16 mouse cellular contexts compared by ENCODE assay signal in genomic region chr11:116998935-116999334, GRCm38 (mm10).
DNase-seq lines count a peak whose midpoint lies in the region; ATAC-seq and TF ChIP-seq lines count a peak whose summit lies in the region.
"Had no signal": no experiment of that assay in that cellular context is flagged by ENCODE, and none has a peak within 500 bp of the region (broad histone marks: within the 10 kb centered on the region; RNA-seq: fewer than 3 reads in every experiment).

No protein-coding gene starts in this region.

- no peaks in the 10 kb centered on the region for H3K4me1 ChIP-seq in intestine, postnatal 0 days (replicated peaks; ENCODE audit: control insufficient read depth, insufficient read depth, low read length)
- no peaks in the 10 kb centered on the region for H3K4me1 ChIP-seq in intestine, embryonic 16.5 days (ENCODE audit: control insufficient read depth, insufficient read depth, low read length)
- peaks cover 12% of the 10 kb centered on the region for H3K4me1 ChIP-seq in testis, adult 2 months (ENCODE audit: control insufficient read depth, insufficient read depth, low read length)
- no peaks in the 10 kb centered on the region for H3K4me1 ChIP-seq in stomach, postnatal 0 days (replicated peaks; ENCODE audit: control insufficient read depth, insufficient read depth)

- TF ChIP-seq POLR2A in testis, adult 2 months (IDR thresholded peaks at IDR 0.05; ENCODE audit: control insufficient read depth, low read depth, low read length) = no peak

- H3K36me3 ChIP-seq in intestine, postnatal 0 days (ENCODE audit: control insufficient read depth, insufficient read depth) = no peaks in the 10 kb centered on the region
- no peaks in the 10 kb centered on the region for H3K36me3 ChIP-seq in intestine, embryonic 16.5 days (ENCODE audit: control insufficient read depth, insufficient read depth, low read length)
- H3K36me3 ChIP-seq in testis, adult 2 months (ENCODE audit: control insufficient read depth, insufficient read depth, low read length) = no peaks in the 10 kb centered on the region
- H3K36me3 ChIP-seq in stomach, postnatal 0 days (ENCODE audit: control insufficient read depth, insufficient read depth, low read length) = no peaks in the 10 kb centered on the region
- H3K36me3 ChIP-seq: hindbrain, embryonic 12.5 days; limb, embryonic 12.5 days; midbrain, embryonic 15.5 days had no signal

- no peak overlapping the region for H3K4me2 ChIP-seq in intestine, postnatal 0 days (replicated peaks; ENCODE audit: low read depth)
- no peak overlapping the region for H3K4me2 ChIP-seq in intestine, embryonic 16.5 days (ENCODE audit: low read depth, low read length)
- H3K4me2 ChIP-seq in stomach, postnatal 0 days (replicated peaks; ENCODE audit: low read depth) = no peak overlapping the region
- H3K4me2 ChIP-seq: hindbrain, embryonic 12.5 days; limb, embryonic 12.5 days; midbrain, embryonic 15.5 days had no signal

- H3K27me3 ChIP-seq in intestine, postnatal 0 days (replicated peaks; ENCODE audit: control insufficient read depth, insufficient read depth, low read length) = peaks cover 15% of the 10 kb centered on the region
- peaks cover 14% of the 10 kb centered on the region for H3K27me3 ChIP-seq in intestine, embryonic 16.5 days (replicated peaks; ENCODE audit: control insufficient read depth, insufficient read depth, low read length)
- H3K27me3 ChIP-seq in testis, adult 2 months (ENCODE audit: control insufficient read depth, insufficient read depth, low read length) = peaks cover 4% of the 10 kb centered on the region; the same call in 1 of the 2 replicates
- peaks cover 2% of the 10 kb centered on the region; the same call in 1 of the 2 replicates for H3K27me3 ChIP-seq in stomach, postnatal 0 days (ENCODE audit: control insufficient read depth, insufficient read depth, low read length)
- H3K27me3 ChIP-seq: midbrain, embryonic 15.5 days had no signal

- WGBS in intestine, postnatal 0 days = 93% methylated on average over 5 of the region's 5 CpGs
- 92% methylated on average over 5 of the region's 5 CpGs for WGBS in intestine, embryonic 16.5 days
- 91% methylated on average over 5 of the region's 5 CpGs for WGBS in stomach, postnatal 0 days

- H3K9ac ChIP-seq in intestine, postnatal 0 days (ENCODE audit: low read depth, low read length) = no peak overlapping the region
- no peak overlapping the region for H3K9ac ChIP-seq in intestine, embryonic 16.5 days (ENCODE audit: low read depth, low read length)
- H3K9ac ChIP-seq in stomach, postnatal 0 days (ENCODE audit: low read length) = no peak overlapping the region
- H3K9ac ChIP-seq: hindbrain, embryonic 12.5 days; limb, embryonic 12.5 days; midbrain, embryonic 15.5 days had no signal

- ATAC-seq in intestine, postnatal 0 days = no peak
- no peak for ATAC-seq in intestine, embryonic 16.5 days
- ATAC-seq in stomach, postnatal 0 days (ENCODE audit: low FRiP score, low TSS enrichment) = no peak
- ATAC-seq: forebrain, embryonic 14.5 days; midbrain, embryonic 15.5 days had no signal

- DNase-seq in testis, postnatal 10 days (ENCODE audit: low spot score) = no peak
- DNase-seq in R1 (ENCODE audit: low read depth, low spot score) = peak; percentile 75
- no peak for DNase-seq in stomach, postnatal 0 days (ENCODE audit: low spot score)
- DNase-seq in gastrocnemius, postnatal 14 days = no peak
- no peak for DNase-seq in adrenal gland, postnatal 4 days (ENCODE audit: low spot score in 2 of 2)
- DNase-seq: adrenal gland, postnatal 14 days; heart, adult 2 months; kidney, adult 18-20 months; lung, adult 2 months had no signal

- intact Hi-C loops in gastrocnemius, postnatal 14 days (cut with DNase I; ENCODE audit: low total_unique reads) = no loop called here

- TF ChIP-seq EP300 in stomach, postnatal 0 days (optimal IDR thresholded peaks at IDR 0.05) = no peak

- peak; percentile 46 for TF ChIP-seq CTCF in intestine, postnatal 0 days (IDR thresholded peaks at IDR 0.05; ENCODE audit: low read depth)
- peak; percentile 71; the same call in 1 of the 2 replicates for TF ChIP-seq CTCF in testis, adult 2 months (IDR thresholded peaks at IDR 0.05; ENCODE audit: control insufficient read depth, insufficient read depth, insufficient replicate concordance, low read depth, low read length)
- peak; percentile 43 for TF ChIP-seq CTCF in stomach, postnatal 0 days (IDR thresholded peaks at IDR 0.05; ENCODE audit: low read depth)

- H3K27ac ChIP-seq in intestine, postnatal 0 days (ENCODE audit: low read depth, low read length) = no peak overlapping the region
- no peak overlapping the region for H3K27ac ChIP-seq in intestine, embryonic 16.5 days (ENCODE audit: low read length)
- H3K27ac ChIP-seq in testis, adult 2 months (ENCODE audit: control insufficient read depth, insufficient read depth, low read depth, low read length) = no peak overlapping the region
- H3K27ac ChIP-seq in stomach, postnatal 0 days (replicated peaks) = no peak overlapping the region
- H3K27ac ChIP-seq: heart, adult 2 months; hindbrain, embryonic 12.5 days; limb, embryonic 12.5 days; midbrain, embryonic 15.5 days had no signal

- no peak overlapping the region for H3K4me3 ChIP-seq in intestine, postnatal 0 days (ENCODE audit: low read depth, low read length)
- no peak overlapping the region for H3K4me3 ChIP-seq in intestine, embryonic 16.5 days (ENCODE audit: low read length)
- no peak overlapping the region for H3K4me3 ChIP-seq in testis, adult 2 months (ENCODE audit: control insufficient read depth, low read depth, low read length)
- no peak overlapping the region for H3K4me3 ChIP-seq in stomach, postnatal 0 days (ENCODE audit: low read depth, low read length)
- H3K4me3 ChIP-seq: heart, adult 2 months; hindbrain, embryonic 12.5 days; limb, embryonic 12.5 days; midbrain, embryonic 15.5 days had no signal

- H3K9me3 ChIP-seq in intestine, postnatal 0 days (ENCODE audit: control insufficient read depth) = no peaks in the 10 kb centered on the region
- peaks cover 3% of the 10 kb centered on the region; the same call in 1 of the 2 replicates for H3K9me3 ChIP-seq in intestine, embryonic 16.5 days (ENCODE audit: control insufficient read depth, low read length)
- H3K9me3 ChIP-seq in stomach, postnatal 0 days (ENCODE audit: control insufficient read depth, low read length) = no peaks in the 10 kb centered on the region
- H3K9me3 ChIP-seq: hindbrain, embryonic 12.5 days; limb, embryonic 12.5 days; midbrain, embryonic 15.5 days had no signal
